11 mouse cellular contexts compared by ENCODE assay signal in the genomic region with DNA sequence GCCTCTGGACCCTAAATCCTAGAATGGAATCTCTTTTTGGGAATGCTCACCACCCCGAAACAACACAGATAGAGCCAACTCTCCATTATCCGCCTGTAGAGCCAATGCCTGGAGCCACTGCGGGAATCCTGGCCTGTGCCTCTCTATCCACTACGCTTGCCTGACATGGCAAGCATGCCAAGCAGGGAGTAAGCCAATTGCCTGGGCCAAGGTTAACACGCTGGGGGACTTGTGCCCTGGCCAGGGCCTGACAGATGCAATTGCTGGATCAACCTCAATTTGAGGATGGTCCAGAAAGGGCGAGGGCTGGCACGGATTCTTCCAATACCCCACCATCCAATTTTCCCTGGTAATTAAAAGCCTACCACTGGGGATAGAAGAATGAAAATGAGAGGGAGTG. TPM values are rescaled to one million over a fixed set of nuclear protein-coding genes. Genes with fewer than 3 reads are reported as not detected.
DNase-seq lines count a peak whose midpoint lies in the region; ATAC-seq and TF ChIP-seq lines count a peak whose summit lies in the region.
"Had no signal": no experiment of that assay in that cellular context is flagged by ENCODE, and none has a peak within 500 bp of the region (broad histone marks: within the 10 kb centered on the region; RNA-seq: fewer than 3 reads in every experiment).

No protein-coding gene starts in this region.

- no peaks in the 10 kb centered on the region; the same call in 1 of the 2 replicates for H3K36me3 ChIP-seq in forebrain, embryonic 11.5 days (ENCODE audit: control insufficient read depth, insufficient read depth, low read length)
- H3K36me3 ChIP-seq in forebrain, embryonic 12.5 days (replicated peaks), result peaks cover 42% of the 10 kb centered on the region
- no peaks in the 10 kb centered on the region for H3K36me3 ChIP-seq in liver, postnatal 0 days (replicated peaks; ENCODE audit: insufficient read depth, low read length)
- peaks cover 22% of the 10 kb centered on the region for H3K36me3 ChIP-seq in liver, embryonic 12.5 days
- no peaks in the 10 kb centered on the region; the same call in 1 of the 2 replicates for H3K36me3 ChIP-seq in thymus, adult 2 months (ENCODE audit: control insufficient read depth, insufficient read depth, low read length)

- no peak for TF ChIP-seq EP300 in liver, postnatal 0 days (IDR thresholded peaks at IDR 0.05; ENCODE audit: low read depth)

- no peaks in the 10 kb centered on the region for H3K4me1 ChIP-seq in forebrain, embryonic 11.5 days (replicated peaks; ENCODE audit: control insufficient read depth, insufficient read depth, low read length)
- peaks cover 2% of the 10 kb centered on the region; the same call in 1 of the 2 replicates for H3K4me1 ChIP-seq in forebrain, embryonic 12.5 days
- no peaks in the 10 kb centered on the region for H3K4me1 ChIP-seq in liver, postnatal 0 days (ENCODE audit: insufficient read depth)
- H3K4me1 ChIP-seq in liver, embryonic 12.5 days, result peaks cover 14% of the 10 kb centered on the region
- peaks cover 3% of the 10 kb centered on the region; the same call in 1 of the 2 replicates for H3K4me1 ChIP-seq in thymus, adult 2 months (replicated peaks; ENCODE audit: control insufficient read depth, insufficient read depth, low read length)

- DNase-seq in forebrain, embryonic 11.5 days (ENCODE audit: low spot score), result peak; percentile 47
- peak; percentile 9 for DNase-seq in liver, postnatal 0 days
- peak; percentile 56 for DNase-seq in cerebellum, adult 8-10 months
- peak; percentile 51 for DNase-seq in gastrocnemius, postnatal 25 days
- no peak for DNase-seq in thymus, adult 2 months
- DNase-seq in left cerebral cortex, adult 8-10 months (ENCODE audit: low spot score in 2 of 2), result no peak
- DNase-seq: kidney, adult 8-10 months; lung, embryonic 14.5 days had no signal

- no peaks in the 10 kb centered on the region for H3K9me3 ChIP-seq in forebrain, embryonic 11.5 days (ENCODE audit: control insufficient read depth, low read length)
- no peaks in the 10 kb centered on the region for H3K9me3 ChIP-seq in forebrain, embryonic 12.5 days
- H3K9me3 ChIP-seq in liver, postnatal 0 days (ENCODE audit: low read length), result no peaks in the 10 kb centered on the region
- no peaks in the 10 kb centered on the region for H3K9me3 ChIP-seq in liver, embryonic 12.5 days (replicated peaks)

- no peak for TF ChIP-seq CTCF in liver, postnatal 0 days (IDR thresholded peaks at IDR 0.05; ENCODE audit: low read depth)
- no peak for TF ChIP-seq CTCF in thymus, adult 2 months (IDR thresholded peaks at IDR 0.05; ENCODE audit: borderline replicate concordance, control insufficient read depth, extremely low read depth, insufficient read depth, low read length, poor library complexity)

- H3K27me3 ChIP-seq in forebrain, embryonic 11.5 days (ENCODE audit: control insufficient read depth, insufficient read depth, low read length), result no peaks in the 10 kb centered on the region
- H3K27me3 ChIP-seq in forebrain, embryonic 12.5 days, result no peaks in the 10 kb centered on the region
- no peaks in the 10 kb centered on the region for H3K27me3 ChIP-seq in liver, postnatal 0 days (ENCODE audit: insufficient read depth, low read length)
- H3K27me3 ChIP-seq in liver, embryonic 12.5 days (replicated peaks), result no peaks in the 10 kb centered on the region
- H3K27me3 ChIP-seq in thymus, adult 2 months (ENCODE audit: control insufficient read depth, insufficient read depth, low read length), result no peaks in the 10 kb centered on the region

- H3K4me3 ChIP-seq in forebrain, embryonic 11.5 days (ENCODE audit: low read depth, low read length), result no peak overlapping the region
- no peak overlapping the region for H3K4me3 ChIP-seq in forebrain, embryonic 12.5 days (replicated peaks)
- no peak overlapping the region for H3K4me3 ChIP-seq in liver, postnatal 0 days (ENCODE audit: low read depth, low read length)
- H3K4me3 ChIP-seq in liver, embryonic 12.5 days, result no peak overlapping the region
- no peak overlapping the region for H3K4me3 ChIP-seq in thymus, adult 2 months (ENCODE audit: control insufficient read depth, insufficient read depth, low read length)

- no peak for TF ChIP-seq POLR2A in thymus, adult 2 months (IDR thresholded peaks at IDR 0.05; ENCODE audit: control insufficient read depth, extremely low read depth, insufficient read depth, low read length, poor library complexity)

- no peak for ATAC-seq in forebrain, embryonic 11.5 days (replicated peaks; ENCODE audit: low FRiP score)
- no peak for ATAC-seq in forebrain, embryonic 12.5 days (ENCODE audit: low FRiP score)
- ATAC-seq in liver, postnatal 0 days, result no peak
- ATAC-seq in liver, embryonic 12.5 days, result no peak

- WGBS in forebrain, embryonic 11.5 days, result 93% methylated on average over 7 of the region's 7 CpGs
- WGBS in forebrain, embryonic 12.5 days, result 91% methylated on average over 7 of the region's 7 CpGs
- WGBS in liver, postnatal 0 days (ENCODE audit: insufficient replicate concordance), result 84% methylated on average over 7 of the region's 7 CpGs
- 79% methylated on average over 7 of the region's 7 CpGs for WGBS in liver, embryonic 12.5 days (ENCODE audit: insufficient replicate concordance)
- WGBS in thymus, adult 2 months, result 95% methylated on average over 7 of the region's 7 CpGs

- no peak overlapping the region for H3K9ac ChIP-seq in forebrain, embryonic 11.5 days (ENCODE audit: low read length)
- no peak overlapping the region for H3K9ac ChIP-seq in forebrain, embryonic 12.5 days
- H3K9ac ChIP-seq in liver, postnatal 0 days (replicated peaks), result no peak overlapping the region
- H3K9ac ChIP-seq in liver, embryonic 12.5 days, result no peak overlapping the region
- H3K9ac ChIP-seq: lung, embryonic 14.5 days had no signal

- H3K4me2 ChIP-seq in forebrain, embryonic 11.5 days (ENCODE audit: low read depth, low read length, severe bottlenecking), result no peak overlapping the region
- H3K4me2 ChIP-seq in forebrain, embryonic 12.5 days, result no peak overlapping the region
- H3K4me2 ChIP-seq in liver, postnatal 0 days (ENCODE audit: low read depth, low read length), result no peak overlapping the region
- H3K4me2 ChIP-seq in liver, embryonic 12.5 days, result no peak overlapping the region
- H3K4me2 ChIP-seq: lung, embryonic 14.5 days had no signal

- no peak overlapping the region for H3K27ac ChIP-seq in forebrain, embryonic 11.5 days (ENCODE audit: low read depth, low read length)
- H3K27ac ChIP-seq in forebrain, embryonic 12.5 days, result no peak overlapping the region
- H3K27ac ChIP-seq in liver, postnatal 0 days (ENCODE audit: low read depth), result no peak overlapping the region
- no peak overlapping the region for H3K27ac ChIP-seq in liver, embryonic 12.5 days
- H3K27ac ChIP-seq in thymus, adult 2 months (ENCODE audit: control insufficient read depth, insufficient read depth, low read length), result no peak overlapping the region

RNA-seq across cellular contexts. Expression of a gene that starts 6.7 kb away (rescaled TPM):
- 55.2 and 56.2 TPM in 2 replicates for polyA plus RNA-seq in forebrain, embryonic 11.5 days (2014; fragmentation: Nextera tagmentation; extraction: Ambion mirVana)
- 40.3 and 44.3 TPM in 2 replicates for polyA plus RNA-seq in forebrain, embryonic 12.5 days (2016; fragmentation: Nextera tagmentation; extraction: Ambion mirVana)
- polyA plus RNA-seq in liver, postnatal 0 days (2015; fragmentation: Nextera tagmentation; extraction: Ambion mirVana), result 2.7 and 3.2 TPM in 2 replicates
- polyA plus RNA-seq in liver, embryonic 12.5 days (2016; fragmentation: Nextera tagmentation; extraction: Ambion mirVana), result 13.3 and 14.8 TPM in 2 replicates
- 10 to 100 TPM; 10.9 TPM for total RNA-seq in gastrocnemius, postnatal 25 days (2021)
- polyA plus RNA-seq in thymus, adult 2 months (2012; rRNA removed), result 57.1 and 71.0 TPM in 2 replicates
- 10 to 100 TPM; 46.6 to 50.3 (median 49.1) TPM for total RNA-seq in left cerebral cortex, adult 8-10 months (2022)

RNA-seq across cellular contexts. Expression of a gene that starts 20.8 kb away (rescaled TPM):
- 0.21 and 0.47 TPM in 2 replicates for polyA plus RNA-seq in forebrain, embryonic 11.5 days (2014; fragmentation: Nextera tagmentation; extraction: Ambion mirVana)
- 0.41 and 0.77 TPM in 2 replicates for polyA plus RNA-seq in forebrain, embryonic 12.5 days (2016; fragmentation: Nextera tagmentation; extraction: Ambion mirVana)
- 2.9 and 3.1 TPM in 2 replicates for polyA plus RNA-seq in liver, postnatal 0 days (2015; fragmentation: Nextera tagmentation; extraction: Ambion mirVana)
- polyA plus RNA-seq in liver, embryonic 12.5 days (2016; fragmentation: Nextera tagmentation; extraction: Ambion mirVana), result 7.2 and 8.1 TPM in 2 replicates
- under 1 TPM in 1 of 2 experiments, not detected in 1; 0.27 TPM for total RNA-seq in gastrocnemius, postnatal 25 days (2021)
- polyA plus RNA-seq in thymus, adult 2 months (2012; rRNA removed), result 541 and 555 TPM in 2 replicates
- 10 to 100 TPM in 2 of 4 experiments, 1 to 10 TPM in 2; 3.8 to 11.5 (median 7.6) TPM for total RNA-seq in left cerebral cortex, adult 8-10 months (2022)

RNA-seq across cellular contexts. Expression of a gene that starts 32.2 kb away (rescaled TPM):
- polyA plus RNA-seq in forebrain, embryonic 11.5 days (2014; fragmentation: Nextera tagmentation; extraction: Ambion mirVana), result 81.4 and 82.2 TPM in 2 replicates
- polyA plus RNA-seq in forebrain, embryonic 12.5 days (2016; fragmentation: Nextera tagmentation; extraction: Ambion mirVana), result 110 TPM in 2 replicates
- 21.5 and 23.8 TPM in 2 replicates for polyA plus RNA-seq in liver, postnatal 0 days (2015; fragmentation: Nextera tagmentation; extraction: Ambion mirVana)
- 49.7 and 50.1 TPM in 2 replicates for polyA plus RNA-seq in liver, embryonic 12.5 days (2016; fragmentation: Nextera tagmentation; extraction: Ambion mirVana)
- total RNA-seq in gastrocnemius, postnatal 25 days (2021), result 10 to 100 TPM; 26.0 to 33.3 TPM
- polyA plus RNA-seq in thymus, adult 2 months (2012; rRNA removed), result 191 and 196 TPM in 2 replicates
- total RNA-seq in left cerebral cortex, adult 8-10 months (2022), result 100 to 1,000 TPM; 184 to 217 (median 195) TPM

RNA-seq across cellular contexts. Expression of a gene that starts 41.4 kb away (rescaled TPM):
- polyA plus RNA-seq in forebrain, embryonic 11.5 days (2014; fragmentation: Nextera tagmentation; extraction: Ambion mirVana), result 0.11 TPM in 1 of 2 replicates, not detected in the other
- not detected in 2 replicates for polyA plus RNA-seq in forebrain, embryonic 12.5 days (2016; fragmentation: Nextera tagmentation; extraction: Ambion mirVana)
- polyA plus RNA-seq in liver, postnatal 0 days (2015; fragmentation: Nextera tagmentation; extraction: Ambion mirVana), result 48.4 and 53.7 TPM in 2 replicates
- polyA plus RNA-seq in liver, embryonic 12.5 days (2016; fragmentation: Nextera tagmentation; extraction: Ambion mirVana), result 1.6 and 1.8 TPM in 2 replicates
- total RNA-seq in gastrocnemius, postnatal 25 days (2021), result not detected
- polyA plus RNA-seq in thymus, adult 2 months (2012; rRNA removed), result 202 and 206 TPM in 2 replicates
- total RNA-seq in left cerebral cortex, adult 8-10 months (2022), result not detected
- polyA plus RNA-seq: stomach, embryonic 14.5 days had no signal

Comparison
In these comparisons a context has a peak if more than half of its experiments do, and no peak if none do; other contexts are left out.
1. DNase-seq: peak in forebrain, embryonic 11.5 days (single experiment), liver, postnatal 0 days (single experiment), cerebellum, adult 8-10 months (single experiment) and gastrocnemius, postnatal 25 days (single experiment); none in thymus, adult 2 months (single experiment) and left cerebral cortex, adult 8-10 months (0 of 2).
2. RNA of a gene that starts 20.8 kb away (polyA plus RNA-seq): 541 to 555 TPM in thymus, adult 2 months; 7.2 to 8.1 TPM in liver, embryonic 12.5 days, 2.9 to 3.1 TPM in liver, postnatal 0 days, 0.41 to 0.77 TPM in forebrain, embryonic 12.5 days and 0.21 to 0.47 TPM in forebrain, embryonic 11.5 days; every median in the first group is over 10 times any median in the second.